In the genomic region with DNA sequence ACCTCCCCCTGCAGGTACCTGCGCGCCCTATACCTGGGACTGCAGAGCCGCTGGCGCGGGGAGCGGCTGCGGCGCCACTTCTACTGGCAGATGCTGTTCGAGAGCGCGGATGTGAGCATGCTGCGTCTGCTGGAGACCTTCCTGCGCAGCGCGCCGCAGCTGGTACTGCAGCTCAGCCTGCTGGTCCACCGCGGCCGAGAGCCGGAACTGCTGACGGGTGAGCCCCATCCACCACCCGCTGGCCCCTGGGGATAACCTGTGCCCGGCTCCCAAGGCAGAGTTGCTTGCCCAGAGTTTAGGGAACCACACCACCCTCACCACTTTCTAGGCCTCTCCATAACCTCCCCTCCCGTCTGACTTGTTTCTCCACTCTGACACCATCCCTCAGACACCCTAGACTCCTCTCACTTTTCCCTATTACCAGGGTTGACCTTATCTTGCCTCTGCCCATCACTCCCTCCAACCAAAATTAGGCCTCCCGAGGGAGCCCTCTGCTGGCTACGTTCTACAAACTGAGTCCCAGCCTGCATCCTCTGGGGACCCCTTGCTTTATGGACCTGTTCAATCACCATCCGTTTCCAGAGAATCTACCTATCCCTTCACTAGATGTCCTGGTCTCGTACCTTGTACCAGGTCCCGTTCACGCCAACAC, we compare ENCODE assay signal across 9 mouse cellular contexts. TPM values are rescaled to one million over a fixed set of nuclear protein-coding genes. Genes with fewer than 3 reads are reported as not detected.
DNase-seq lines count a peak whose midpoint lies in the region; ATAC-seq and TF ChIP-seq lines count a peak whose summit lies in the region.
"Had no signal": no experiment of that assay in that cellular context is flagged by ENCODE, and none has a peak within 500 bp of the region (broad histone marks: within the 10 kb centered on the region; RNA-seq: fewer than 3 reads in every experiment).

No protein-coding gene starts in this region.

- no peak; the same call in 1 of the 2 replicates for TF ChIP-seq CTCF in lung, embryonic 14.5 days (IDR thresholded peaks at IDR 0.05; ENCODE audit: low read depth)

- 11% methylated on average over 30 of the region's 30 CpGs for WGBS in lung, embryonic 14.5 days

- no peak overlapping the region for H3K9ac ChIP-seq in lung, embryonic 14.5 days

- no peaks in the 10 kb centered on the region for H3K9me3 ChIP-seq in lung, embryonic 14.5 days (ENCODE audit: low read depth, low read length)

- H3K4me3 ChIP-seq in lung, embryonic 14.5 days (ENCODE audit: low read depth, low read length), result no peak overlapping the region

- peak; percentile 48 for DNase-seq in cerebellum, adult 11 months
- no peak for DNase-seq in cerebellum, postnatal 4 days (ENCODE audit: low spot score in 2 of 2)
- peak; percentile 34 for DNase-seq in lung, embryonic 14.5 days
- no peak for DNase-seq in lung, adult 18-20 months
- DNase-seq in retina, postnatal 1 day, result peak; percentile 31
- no peak for DNase-seq in T-cell, adult 2 months (ENCODE audit: low spot score)
- DNase-seq in urinary bladder, postnatal 4 days (ENCODE audit: low spot score in 2 of 2), result no peak
- DNase-seq: lung, adult 2 months had no signal

- H3K4me2 ChIP-seq in lung, embryonic 14.5 days, result no peak overlapping the region

- no peak for ATAC-seq in lung, embryonic 14.5 days (ENCODE audit: insufficient read depth)
- peak; percentile 38 for ATAC-seq in granulocyte monocyte progenitor cell, adult 5-6 weeks (replicated peaks; ENCODE audit: poor library complexity, severe bottlenecking)

- peaks cover 31% of the 10 kb centered on the region for H3K27me3 ChIP-seq in lung, embryonic 14.5 days (ENCODE audit: insufficient read depth, low read length)

- H3K27ac ChIP-seq in lung, embryonic 14.5 days (ENCODE audit: low read depth), result no peak overlapping the region

- H3K36me3 ChIP-seq in lung, embryonic 14.5 days (ENCODE audit: insufficient read depth), result no peaks in the 10 kb centered on the region

- no peaks in the 10 kb centered on the region for H3K4me1 ChIP-seq in lung, embryonic 14.5 days (ENCODE audit: insufficient read depth)

RNA-seq across cellular contexts. Expression of gene Ccm2l, which starts 12.9 kb away (rescaled TPM):
- polyA plus RNA-seq in lung, embryonic 14.5 days (2014; fragmentation: Nextera tagmentation; extraction: Ambion mirVana), result 5.7 and 6.0 TPM in 2 replicates
- 7.7 and 11.6 TPM in 2 replicates for total RNA-seq in granulocyte monocyte progenitor cell, adult 5-6 weeks (2014; fragmentation: Nextera tagmentation)
- 0.21 and 3.3 TPM in 2 replicates for total RNA-seq in granulocyte monocyte progenitor cell, adult 5-6 weeks (2017)

RNA-seq across cellular contexts. Expression of gene Xkr7, which starts 21.2 kb away (rescaled TPM):
- polyA plus RNA-seq in lung, embryonic 14.5 days (2014; fragmentation: Nextera tagmentation; extraction: Ambion mirVana), result not detected in 2 replicates
- not detected in 2 replicates for total RNA-seq in granulocyte monocyte progenitor cell, adult 5-6 weeks (2014; fragmentation: Nextera tagmentation)
- not detected in 2 replicates for total RNA-seq in granulocyte monocyte progenitor cell, adult 5-6 weeks (2017)
- polyA plus RNA-seq: lung, adult 2 months had no signal

RNA-seq across cellular contexts. Expression of gene Pdrg1, which starts 37.6 kb away (rescaled TPM):
- polyA plus RNA-seq in lung, embryonic 14.5 days (2014; fragmentation: Nextera tagmentation; extraction: Ambion mirVana), result 54.5 and 56.8 TPM in 2 replicates
- total RNA-seq in granulocyte monocyte progenitor cell, adult 5-6 weeks (2014; fragmentation: Nextera tagmentation), result 62.9 and 67.0 TPM in 2 replicates
- 98.2 and 108 TPM in 2 replicates for total RNA-seq in granulocyte monocyte progenitor cell, adult 5-6 weeks (2017)

RNA-seq across cellular contexts. Expression of gene Hck, which starts 55.4 kb away (rescaled TPM):
- 2.6 and 3.7 TPM in 2 replicates for polyA plus RNA-seq in lung, embryonic 14.5 days (2014; fragmentation: Nextera tagmentation; extraction: Ambion mirVana)
- total RNA-seq in granulocyte monocyte progenitor cell, adult 5-6 weeks (2014; fragmentation: Nextera tagmentation), result 6.4 and 9.5 TPM in 2 replicates
- 13.1 and 17.5 TPM in 2 replicates for total RNA-seq in granulocyte monocyte progenitor cell, adult 5-6 weeks (2017)

Comparison
In these comparisons a context has a peak if more than half of its experiments do, and no peak if none do; other contexts are left out.
1. DNase-seq: peak in cerebellum, adult 11 months (single experiment), lung, embryonic 14.5 days (single experiment) and retina, postnatal 1 day (single experiment); none in cerebellum, postnatal 4 days (0 of 2), lung, adult 18-20 months (0 of 2), T-cell, adult 2 months (single experiment) and urinary bladder, postnatal 4 days (0 of 2).